Mouse (Mus musculus) E14TG2a.4 (cell line): ENCODE data around the gene Zfand3.

Experiments used
- CTCF ChIP-seq: conservative IDR thresholded peaks from 2 replicates; pipeline ENCODE4 v1.5.1; 2014; ENCODE audit warnings: low read length
- NANOG ChIP-seq: IDR thresholded peaks from 2 replicates; pipeline ENCODE4 v1.6.1; 2014; ENCODE audit warnings: borderline replicate concordance, low read length, mixed read lengths

DNA sequence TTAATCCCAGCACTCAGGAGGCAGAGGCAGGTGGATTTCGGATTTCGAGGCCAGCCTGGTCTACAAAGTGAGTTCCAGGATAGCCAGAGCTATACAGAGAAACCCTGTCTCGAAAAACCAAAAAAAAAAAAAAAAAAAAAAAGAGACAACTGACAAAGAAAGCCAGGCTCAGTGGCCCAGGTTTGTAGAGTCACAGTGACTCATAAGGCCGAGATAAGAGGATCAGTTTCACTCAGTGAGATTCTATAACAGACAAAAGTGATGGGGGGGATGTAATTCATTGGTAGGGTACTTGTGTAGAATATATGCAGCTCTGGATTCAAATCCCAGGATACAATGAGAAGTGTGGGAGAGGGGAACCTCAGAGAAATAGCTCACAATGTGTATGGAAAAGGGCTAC is 10.1 kb upstream of the Zfand3 start:
- TF ChIP-seq CTCF: no peak
- TF ChIP-seq NANOG: no peak
